Mouse (Mus musculus): ENCODE data around the gene Exosc5.

Gene Exosc5

DNA sequence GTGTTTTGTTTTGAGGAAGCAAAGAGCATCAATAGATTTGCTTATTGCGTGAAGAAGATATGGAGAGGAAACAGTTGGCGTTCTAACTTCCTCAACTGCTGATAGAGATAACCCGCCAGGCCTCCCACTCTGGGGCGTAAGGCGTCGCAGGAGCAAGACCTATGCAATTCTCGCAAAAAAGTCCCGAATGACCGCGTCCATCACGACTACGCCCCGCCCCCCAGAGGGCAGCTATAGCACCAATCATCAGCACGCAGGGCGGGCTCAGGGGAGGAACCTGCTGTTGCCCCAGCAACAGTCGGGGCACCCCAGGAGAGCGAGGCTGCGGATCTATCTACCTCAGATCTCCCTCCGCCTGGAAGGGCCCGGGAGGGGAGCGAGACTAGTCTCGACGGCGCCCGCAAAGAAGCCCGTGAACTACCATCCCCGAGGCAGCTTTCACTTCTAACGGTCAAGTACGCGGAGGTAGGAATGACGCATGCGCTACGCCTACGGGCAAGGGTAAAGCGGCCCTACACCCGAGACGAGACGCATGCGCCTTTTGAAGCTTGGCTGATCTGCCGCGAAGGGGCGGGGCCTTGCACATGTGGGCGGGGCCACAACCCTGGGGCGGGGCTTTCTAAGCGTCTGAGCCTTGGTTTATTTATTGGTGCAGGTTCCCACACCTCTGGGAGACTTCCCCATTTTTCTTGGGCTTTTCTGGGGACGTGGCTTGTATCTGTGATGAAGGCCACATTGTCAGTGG, 21.7 kb downstream of the Exosc5 start, which contains the start of gene B9d2:
B9d2 (plus strand) TSS at position 267 of the 745 bp plus-strand sequence.
- peak; percentile 91 for DNase-seq

DNA sequence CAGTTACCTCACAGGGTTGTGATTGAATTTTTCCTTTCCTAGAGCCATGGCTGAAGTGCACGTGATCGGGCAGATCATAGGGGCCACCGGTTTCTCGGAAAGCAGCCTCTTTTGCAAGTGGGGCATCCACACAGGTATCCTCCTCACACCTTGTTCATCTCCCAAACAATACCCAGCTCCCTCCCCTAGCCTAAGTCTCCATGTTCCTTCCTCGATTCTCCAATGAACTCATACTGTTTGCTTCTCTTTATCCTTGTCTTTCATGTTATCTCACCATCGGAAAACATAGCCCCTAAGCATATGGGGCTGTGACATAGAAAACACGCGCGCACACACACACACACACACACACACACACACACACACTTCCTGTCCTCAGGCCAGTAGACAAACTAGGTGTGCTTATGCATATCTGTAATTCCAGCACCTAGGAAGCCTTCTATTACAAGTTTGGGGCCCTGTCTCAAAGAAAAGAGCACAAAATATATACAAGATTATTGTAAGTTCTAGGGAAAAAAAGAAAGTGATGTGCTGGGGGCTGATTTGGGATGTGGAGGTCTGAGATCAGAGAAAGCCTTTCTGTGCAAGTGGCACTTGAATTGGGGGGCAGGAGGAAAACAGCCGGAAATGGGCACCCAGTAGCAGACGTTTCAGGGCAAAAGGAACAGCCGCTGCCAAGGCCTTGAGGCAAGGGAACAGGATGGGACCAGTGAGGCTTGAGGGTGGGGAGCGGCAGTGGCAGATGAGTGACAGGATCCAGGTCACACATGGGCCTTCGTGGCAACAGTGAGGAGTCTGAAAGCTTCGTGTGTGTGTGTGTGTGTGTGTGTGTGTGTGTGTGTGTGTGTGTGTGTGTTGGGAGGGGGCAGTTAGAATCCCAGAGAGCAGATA, 22.6 kb downstream of the Exosc5 start:
- no peak for DNase-seq

DNA sequence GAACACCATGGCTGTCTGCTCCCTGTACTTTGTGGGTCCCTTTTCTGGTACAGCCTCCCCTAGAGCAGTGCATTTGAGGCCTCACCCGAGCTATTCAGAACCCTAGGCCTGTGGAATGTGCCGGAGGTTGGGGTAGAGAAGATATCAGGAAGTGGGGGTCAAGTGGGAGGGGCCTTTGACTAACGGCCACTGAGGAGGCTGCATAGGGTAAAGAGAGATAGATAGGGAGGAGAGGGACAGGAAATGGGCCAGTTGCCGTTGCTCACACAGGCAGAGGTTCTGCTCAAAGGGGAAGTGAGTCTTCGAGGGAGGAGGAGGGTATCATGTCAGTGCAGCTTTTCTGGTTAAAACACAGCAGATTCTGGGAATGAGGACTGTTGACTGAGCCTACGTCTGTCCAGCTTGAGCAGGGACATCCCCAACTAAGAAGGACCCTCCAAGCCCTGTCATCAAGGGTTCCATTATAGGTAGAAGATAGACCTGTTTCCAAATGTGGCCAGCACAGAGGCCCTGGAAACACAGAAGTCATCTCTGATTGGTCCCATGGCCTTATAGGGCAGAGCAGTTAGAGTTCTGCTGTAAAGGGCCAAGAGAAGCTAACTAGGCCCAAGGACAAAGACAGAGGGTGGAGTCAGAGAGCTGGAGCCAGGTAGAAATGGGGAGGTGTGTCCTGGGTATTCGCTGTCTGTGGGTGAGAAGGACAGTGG, 24.7 kb downstream of the Exosc5 start:
- no peak for DNase-seq

DNA sequence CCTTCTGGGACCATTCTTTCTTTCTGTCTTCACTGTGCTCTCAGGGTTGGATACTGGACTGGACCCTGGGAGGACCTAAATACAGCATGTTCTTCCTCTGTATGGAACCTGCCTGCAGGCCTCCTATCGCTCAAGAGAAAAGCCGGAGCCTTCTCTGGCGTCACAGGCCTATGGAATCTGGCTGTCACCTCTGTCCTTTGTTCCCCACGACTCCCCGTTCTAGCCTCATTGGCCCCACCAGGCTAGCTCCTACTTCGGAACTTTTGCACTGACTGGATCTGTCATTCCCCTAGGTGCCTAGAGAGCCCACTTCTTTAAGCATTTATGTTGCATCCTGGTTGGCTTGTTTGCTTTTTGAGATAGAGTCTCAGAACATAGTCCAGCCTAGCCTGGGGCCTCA, 25.7 kb downstream of the Exosc5 start:
- no peak for DNase-seq

DNA sequence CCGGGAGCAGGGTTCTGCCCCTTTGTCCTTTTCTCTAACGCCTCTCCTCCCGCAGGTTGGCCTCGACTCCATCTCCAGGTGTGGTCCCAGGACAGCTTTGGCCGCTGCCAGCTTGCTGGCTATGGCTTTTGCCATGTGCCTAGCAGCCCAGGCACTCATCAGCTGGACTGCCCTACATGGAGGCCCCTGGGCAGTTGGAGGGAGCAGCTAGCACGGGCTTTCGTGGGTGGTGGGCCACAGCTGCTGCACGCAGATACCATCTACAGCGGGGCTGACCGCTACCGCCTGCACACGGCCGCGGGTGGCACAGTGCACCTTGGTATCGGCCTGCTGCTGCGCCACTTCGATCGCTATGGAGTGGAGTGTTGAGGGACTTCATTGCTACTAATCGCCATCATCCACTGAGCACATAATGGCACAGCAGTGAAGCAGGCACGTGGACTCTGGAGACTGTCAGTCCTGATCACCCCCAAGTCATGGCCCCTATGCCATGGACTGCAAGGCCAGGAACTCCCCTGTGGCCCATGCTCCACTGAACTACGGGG, 27.0 kb downstream of the Exosc5 start:
- no peak for DNase-seq

DNA sequence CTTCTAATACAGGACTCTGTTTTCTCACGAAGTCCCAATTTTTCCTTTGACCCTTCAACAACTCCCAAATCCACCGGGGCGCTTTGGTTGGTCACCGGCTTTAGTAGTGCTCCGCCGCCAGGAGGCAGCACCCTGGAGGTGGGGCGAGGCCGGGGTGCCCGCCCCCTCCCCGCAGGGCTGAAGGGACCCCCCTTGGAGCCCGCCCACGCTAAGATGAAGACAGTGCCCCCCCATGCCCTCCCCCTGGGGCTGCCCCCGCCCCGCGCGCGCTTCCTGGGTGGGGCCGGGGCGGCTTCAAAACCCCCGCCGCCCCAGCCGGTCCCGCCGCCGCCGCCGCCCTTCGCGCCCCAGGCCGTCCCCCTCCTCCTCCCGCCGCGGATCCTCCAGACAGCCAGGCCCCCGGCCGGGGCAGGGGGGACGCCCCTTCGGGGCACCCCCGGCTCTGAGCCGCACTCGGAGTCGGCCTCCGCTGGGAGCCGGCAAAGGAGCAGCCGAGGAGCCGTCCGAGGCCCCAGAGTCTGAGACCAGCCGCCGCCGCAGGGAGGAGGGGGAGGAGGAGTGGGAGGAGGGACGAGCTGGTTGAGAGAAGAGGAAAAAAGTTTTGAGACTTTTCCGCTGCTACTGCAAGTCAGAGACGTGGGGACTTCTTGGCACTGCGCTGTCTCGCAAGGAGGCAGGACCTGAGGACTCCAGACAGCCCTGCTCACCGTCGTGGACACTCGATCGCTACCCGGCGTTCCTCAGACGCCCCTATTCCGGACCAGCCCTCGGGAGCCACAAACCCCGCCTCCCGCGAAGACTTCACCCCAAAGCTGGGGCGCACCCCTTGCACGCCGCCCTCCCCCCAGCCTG, 27.9 kb downstream of the Exosc5 start, which contains the start of gene Tgfb1:
Tgfb1 (plus strand) TSS at position 323 of the 852 bp plus-strand sequence.
- DNase-seq: no peak

DNA sequence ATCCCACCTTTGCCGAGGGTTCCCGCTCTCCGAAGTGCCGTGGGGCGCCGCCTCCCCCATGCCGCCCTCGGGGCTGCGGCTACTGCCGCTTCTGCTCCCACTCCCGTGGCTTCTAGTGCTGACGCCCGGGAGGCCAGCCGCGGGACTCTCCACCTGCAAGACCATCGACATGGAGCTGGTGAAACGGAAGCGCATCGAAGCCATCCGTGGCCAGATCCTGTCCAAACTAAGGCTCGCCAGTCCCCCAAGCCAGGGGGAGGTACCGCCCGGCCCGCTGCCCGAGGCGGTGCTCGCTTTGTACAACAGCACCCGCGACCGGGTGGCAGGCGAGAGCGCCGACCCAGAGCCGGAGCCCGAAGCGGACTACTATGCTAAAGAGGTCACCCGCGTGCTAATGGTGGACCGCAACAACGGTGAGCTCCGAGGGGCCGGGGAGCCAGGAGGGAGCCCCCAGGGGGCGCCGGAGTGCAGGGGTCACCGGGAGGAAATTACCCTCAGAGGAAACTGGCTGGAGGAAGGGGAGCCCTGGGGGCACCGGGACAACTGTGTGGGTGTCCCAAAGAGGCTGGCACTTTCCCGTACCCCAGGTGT, 28.9 kb downstream of the Exosc5 start:
- no peak for DNase-seq

DNA sequence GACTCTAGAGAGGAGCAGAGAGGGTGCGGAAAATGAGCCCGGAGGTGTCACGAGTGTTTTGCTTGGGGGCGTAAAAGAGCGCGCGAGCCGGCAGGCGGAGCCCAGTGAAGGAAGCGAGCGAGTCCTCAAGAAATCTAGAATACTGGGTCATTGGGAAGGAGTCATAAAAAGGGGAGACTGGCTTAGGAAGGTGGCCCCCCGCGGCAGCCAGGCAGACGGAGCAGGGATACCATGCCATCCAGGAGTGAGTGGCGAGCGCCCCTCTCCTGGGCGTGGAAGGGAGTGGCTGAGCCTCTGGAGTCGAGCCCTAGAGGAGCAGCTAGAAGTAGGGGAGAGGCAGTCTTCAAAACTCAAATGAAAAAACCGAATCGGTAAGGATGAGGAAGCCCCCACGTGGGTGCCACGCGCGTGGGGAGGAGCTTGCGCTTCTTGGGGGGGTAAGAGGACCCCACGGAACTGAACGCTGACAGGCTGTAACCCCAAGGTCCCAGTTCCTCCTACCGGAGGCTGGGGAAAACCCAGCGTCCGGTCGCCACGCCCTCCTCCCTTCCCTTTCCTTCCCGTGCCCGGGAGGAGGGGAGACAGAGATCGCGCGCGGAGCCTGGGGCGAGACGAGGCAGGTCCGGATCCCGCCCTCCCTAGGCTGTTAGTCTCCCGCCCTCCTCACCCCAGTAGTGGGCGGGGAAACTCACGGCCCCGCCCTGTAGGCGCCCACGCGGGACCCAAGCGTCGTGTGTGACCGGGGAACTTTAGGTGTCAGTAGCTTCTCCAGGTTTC, 30.0 kb downstream of the Exosc5 start:
- no peak for DNase-seq

DNA sequence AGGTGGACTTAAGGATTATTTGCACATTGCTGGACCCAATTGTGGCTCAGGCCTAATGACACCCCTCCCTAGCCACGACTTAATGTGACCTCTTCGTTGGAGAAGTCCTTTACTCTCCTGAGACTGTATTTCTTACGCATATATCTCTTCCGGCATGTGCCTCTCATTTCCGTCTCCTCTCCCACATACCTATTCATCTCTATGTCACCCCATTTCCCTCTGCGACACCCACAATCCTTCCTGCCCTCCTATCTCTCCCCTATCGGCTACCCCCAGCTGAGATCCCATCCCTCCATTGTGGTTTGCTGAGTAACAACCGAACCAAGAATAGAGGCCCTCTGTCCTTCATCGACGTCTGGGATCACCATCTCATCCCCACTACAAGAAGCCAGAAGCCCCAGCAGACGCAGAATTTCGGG, 30.6 kb downstream of the Exosc5 start:
- DNase-seq: no peak

DNA sequence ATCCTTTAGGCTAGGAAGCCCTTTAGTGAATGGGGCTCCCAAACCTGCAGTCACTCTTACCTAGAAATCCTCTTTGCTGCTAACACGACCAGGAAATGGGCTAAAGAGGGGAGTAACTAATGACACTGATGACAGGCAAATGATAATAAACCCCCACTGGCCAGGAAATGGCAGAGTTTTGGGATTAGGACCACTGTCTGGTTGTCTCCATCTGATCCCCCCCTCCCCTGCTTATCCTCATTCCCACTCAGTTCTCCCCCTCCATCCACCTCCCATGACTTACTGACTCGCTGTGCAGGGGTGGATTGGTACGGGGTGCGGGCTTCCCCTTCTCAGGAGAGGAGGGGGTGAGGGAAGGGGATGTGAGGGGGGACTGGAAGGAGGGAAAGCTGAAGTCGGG, 31.1 kb downstream of the Exosc5 start:
- DNase-seq: no peak

DNA sequence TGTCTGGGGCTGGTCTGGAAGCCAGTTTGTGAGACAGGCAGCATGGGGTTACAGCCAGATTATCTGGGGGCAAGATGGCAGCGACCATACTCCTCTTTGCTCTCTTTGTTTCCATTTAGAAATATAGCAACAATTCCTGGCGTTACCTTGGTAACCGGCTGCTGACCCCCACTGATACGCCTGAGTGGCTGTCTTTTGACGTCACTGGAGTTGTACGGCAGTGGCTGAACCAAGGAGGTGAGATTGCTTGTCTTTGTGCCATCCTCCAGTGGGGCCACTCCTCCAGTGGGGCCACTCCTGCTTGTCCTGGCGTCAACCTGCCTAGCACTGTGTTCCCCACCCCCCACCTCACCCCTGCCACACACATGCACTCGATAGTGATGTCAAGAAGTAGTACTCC, 35.1 kb downstream of the Exosc5 start:
- DNase-seq: no peak

DNA sequence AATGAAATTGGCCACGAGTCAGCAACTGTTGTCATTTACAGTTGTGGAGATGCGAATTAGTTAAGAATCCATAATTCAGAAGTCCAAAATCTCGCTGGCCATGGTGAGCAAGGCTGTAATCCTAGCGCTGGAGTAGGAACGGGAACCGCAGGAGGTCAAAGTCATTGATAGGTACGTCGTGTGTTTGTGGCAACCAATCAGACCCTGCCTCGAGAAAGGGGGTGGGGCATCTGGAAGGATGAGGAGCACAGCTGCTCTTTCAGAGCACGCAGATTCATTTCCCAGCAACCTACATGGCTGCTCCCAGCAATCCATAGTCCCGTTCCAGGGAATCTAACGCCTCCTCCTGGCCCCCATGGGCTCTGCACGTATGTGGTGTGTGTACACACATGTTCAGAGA, 40.9 kb downstream of the Exosc5 start:
- no peak for DNase-seq

DNA sequence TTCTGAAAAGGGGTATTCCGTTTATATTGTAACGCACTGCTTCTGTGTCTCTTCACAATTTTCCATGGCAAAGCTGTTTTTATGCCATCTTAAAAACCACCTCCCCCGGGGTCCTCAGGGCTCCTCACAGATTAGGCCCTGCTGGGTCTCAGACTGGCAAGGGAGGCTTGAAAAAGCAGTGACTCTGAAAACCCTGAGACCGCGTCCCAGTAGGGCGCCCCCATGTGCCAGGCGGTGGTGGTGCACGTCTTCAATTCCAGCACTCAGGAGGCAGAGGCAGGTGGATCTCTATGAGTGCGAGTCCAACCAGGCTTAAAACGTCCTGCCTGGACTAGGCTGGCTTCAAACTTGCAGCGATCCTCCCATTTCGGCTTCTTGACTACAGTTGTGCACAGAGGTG, 41.8 kb downstream of the Exosc5 start:
- no peak for DNase-seq

DNA sequence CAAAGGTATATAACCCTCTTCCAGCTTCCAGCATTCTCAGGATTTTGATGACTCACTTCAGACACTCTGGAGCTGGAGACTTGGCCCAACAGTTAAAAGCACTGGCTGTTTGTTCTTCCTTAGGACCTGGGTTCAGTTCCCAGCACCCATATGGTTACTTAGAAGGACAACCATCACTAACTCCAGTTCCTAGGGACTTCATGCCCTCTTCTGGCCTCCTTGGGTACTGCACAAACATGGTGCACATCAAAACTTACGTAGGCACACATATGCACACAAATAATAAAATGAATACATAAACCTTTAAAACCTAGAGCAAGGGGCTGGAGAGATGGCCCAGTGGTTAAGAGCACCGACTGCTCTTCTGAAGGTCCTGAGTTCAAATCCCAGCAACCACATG, 43.4 kb downstream of the Exosc5 start:
- DNase-seq: no peak

DNA sequence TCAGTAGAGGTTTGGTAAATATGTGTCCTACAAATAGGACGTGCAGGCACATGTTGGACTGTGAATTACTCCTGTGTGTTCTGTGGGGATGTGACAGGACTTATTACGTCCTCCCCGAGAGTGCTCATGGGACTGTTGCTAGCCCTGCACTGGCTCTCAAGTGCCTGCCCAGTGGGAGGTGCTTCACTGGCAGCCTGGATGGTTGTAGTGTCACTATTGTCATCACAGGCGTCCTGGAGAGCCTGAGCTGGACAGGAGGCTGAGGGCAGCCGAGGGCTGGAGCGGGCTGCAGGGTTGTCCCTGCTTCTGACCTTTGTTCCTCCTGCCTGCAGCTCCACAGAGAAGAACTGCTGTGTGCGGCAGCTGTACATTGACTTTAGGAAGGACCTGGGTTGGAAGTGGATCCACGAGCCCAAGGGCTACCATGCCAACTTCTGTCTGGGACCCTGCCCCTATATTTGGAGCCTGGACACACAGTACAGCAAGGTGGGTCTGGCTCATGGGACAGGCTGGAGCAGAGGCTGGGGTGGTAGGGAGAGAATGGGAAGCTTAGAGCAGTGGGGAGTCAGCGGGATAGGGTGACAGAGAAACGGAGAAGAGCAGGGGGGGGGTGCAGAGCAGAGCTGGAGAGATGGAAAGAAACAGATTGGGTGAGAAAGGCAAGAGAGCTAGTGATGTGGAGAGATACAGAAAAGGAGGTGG, 45.0 kb downstream of the Exosc5 start:
- DNase-seq: no peak

DNA sequence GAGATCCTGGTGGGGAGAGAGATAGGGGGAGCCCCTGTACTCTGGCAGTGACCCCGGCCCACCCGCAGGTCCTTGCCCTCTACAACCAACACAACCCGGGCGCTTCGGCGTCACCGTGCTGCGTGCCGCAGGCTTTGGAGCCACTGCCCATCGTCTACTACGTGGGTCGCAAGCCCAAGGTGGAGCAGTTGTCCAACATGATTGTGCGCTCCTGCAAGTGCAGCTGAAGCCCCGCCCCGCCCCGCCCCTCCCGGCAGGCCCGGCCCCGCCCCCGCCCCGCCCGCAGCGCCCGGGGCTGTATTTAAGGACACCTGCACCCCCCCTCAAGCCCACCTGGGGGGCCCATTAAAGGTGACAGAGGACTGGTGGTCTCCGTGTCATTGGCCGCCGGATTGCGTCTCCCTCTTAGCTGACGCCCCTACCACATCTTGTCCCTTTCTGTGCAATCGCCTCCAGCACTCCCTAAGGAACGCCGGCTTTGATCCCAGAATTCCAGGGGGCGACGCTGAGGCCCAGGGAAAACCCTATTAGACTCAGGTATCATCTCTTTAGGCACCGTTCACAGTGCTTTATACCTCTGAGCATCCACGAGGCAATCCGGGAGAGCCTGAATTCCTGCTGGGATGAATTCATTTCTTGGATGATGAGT, 45.9 kb downstream of the Exosc5 start:
- no peak for DNase-seq

DNA sequence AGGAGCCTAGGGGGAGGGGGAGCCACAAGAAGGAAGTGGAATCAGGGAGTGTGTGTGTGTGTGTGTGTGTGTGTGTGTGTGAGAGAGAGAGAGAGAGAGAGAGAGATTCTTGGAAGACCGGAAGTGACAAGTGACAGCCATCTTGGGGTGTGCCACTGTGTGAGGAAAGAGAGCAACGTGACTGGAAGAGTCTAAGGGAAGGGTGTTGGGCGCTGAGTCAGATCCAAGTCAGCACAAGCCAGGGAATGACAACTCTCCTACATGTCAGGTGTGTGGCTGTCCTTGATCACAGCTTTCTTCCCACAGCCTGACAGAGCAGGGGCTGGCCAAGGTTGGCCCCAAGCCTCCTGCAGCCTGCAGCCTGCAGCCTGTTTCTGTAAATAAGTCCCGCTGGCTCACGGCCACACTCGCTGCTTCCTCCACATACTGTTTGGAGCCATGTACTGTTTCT, 46.9 kb downstream of the Exosc5 start:
- no peak for DNase-seq

DNA sequence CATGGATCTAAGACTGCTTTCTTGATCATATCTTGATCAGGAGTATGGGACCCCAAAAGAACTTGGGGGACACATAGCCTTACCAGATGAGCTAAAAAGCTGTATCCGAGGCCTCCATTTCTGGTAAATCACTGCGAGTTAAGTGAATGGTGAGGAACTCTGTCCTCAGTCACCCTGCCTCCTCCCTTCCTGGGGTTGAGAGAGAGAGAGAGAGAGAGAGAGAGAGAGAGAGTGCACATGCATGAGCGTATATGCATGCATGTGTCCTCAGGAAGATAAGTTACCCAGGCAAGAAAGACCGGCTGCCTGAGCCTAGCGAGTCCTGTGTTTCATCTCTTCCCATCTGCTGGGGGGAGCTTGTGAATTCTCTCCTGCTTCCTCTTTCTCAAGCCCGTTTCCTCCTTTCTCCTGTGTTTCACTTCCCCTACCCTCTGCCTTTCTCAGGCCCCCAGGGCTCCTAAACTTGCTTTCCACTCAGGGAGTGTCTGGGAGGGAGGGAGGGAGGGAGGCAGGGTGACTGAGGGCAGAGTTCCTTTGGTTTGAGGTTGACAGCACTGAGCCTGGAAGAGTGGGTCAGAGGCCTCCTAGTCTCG, 47.7 kb downstream of the Exosc5 start:
- no peak for DNase-seq

Data from right cerebral cortex, postnatal 14 days (tissue).